Mouse (Mus musculus): ENCODE data around the gene Gsap.

- no peak for TF ChIP-seq FLI1 (IDR thresholded peaks at IDR 0.05; ENCODE audit: low read length)
- TF ChIP-seq GATA1 (IDR thresholded peaks at IDR 0.05; ENCODE audit: borderline replicate concordance, low read length), result no peak
Measured at GRCm38 (mm10) chr5:21332119-21332518, 146.1 kb downstream of the Gsap start.

Data from megakaryocyte, embryonic 14.5 days (primary cell).